Mouse (Mus musculus) regulatory T cell (primary cell): ENCODE results near the gene Drap1.

Source experiments
- in situ Hi-C: fragments of 300-600 bp; cut with MboI, MseI; formaldehyde crosslinking; loops from one replicate; pipeline ENCODE4 v1.15.1; 2025; ENCODE audit warnings: high pct_unique_total_duplicates

The Drap1 gene

DNA sequence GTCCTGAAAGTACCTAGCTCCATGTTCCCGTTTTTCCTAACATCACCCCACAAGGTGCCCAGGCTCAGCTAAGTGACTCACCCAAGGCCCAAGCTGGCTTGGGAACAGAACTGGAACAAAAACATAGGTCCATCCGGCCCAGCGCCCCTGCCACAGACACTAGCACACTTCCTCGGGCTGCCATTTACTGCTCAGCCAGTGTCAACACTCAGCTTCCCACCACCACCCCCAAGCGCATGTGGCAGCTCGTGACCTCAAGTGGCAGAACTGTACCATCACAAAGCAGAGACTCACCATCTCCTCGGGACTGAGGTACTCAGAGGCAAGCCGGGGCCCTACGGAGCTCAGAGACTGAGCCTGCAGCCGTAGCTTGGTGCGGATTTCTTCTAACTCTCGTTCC, 41.5 kb downstream of the Drap1 start:
- in situ Hi-C loops, result no loop called here

DNA sequence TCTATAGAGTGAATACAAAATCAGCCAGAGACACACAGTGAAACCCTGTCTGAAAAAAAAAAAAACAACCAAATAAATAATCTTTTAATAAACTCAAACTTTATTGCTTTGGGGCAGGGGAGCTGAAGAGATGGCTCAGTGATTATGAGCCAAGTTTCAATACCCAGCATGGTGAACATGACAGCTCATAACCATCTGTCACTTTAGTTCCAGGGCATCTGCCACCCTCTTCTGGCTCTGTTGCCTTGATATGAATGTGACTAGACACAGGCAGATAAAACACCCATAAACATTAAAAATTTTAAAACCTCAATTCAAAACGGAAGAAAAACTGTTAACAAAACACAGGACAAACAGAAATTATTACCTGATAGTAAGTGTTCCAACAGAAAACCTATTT, 47.3 kb downstream of the Drap1 start:
- in situ Hi-C loops, result no loop called here

DNA sequence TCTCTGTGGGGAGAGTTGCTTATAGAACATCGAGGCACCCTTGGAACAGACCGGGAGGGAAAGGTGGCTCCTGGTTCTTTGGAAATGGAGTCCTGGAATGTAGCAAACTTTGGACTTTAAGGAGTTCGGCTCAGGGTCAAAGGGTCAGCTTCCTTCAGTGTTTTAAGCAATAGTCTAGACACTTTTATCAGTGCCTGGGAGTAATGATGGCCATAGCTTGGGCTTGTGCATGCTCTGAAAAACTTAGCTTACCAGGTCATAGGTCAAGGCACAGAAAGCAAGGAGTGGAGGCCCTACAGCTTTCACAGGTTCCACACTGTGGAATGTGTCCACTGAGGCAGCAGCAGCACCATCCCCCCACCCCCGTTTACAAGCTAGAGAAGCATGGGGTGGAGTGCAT, 50.0 kb downstream of the Drap1 start:
- in situ Hi-C loops, result no loop called here

DNA sequence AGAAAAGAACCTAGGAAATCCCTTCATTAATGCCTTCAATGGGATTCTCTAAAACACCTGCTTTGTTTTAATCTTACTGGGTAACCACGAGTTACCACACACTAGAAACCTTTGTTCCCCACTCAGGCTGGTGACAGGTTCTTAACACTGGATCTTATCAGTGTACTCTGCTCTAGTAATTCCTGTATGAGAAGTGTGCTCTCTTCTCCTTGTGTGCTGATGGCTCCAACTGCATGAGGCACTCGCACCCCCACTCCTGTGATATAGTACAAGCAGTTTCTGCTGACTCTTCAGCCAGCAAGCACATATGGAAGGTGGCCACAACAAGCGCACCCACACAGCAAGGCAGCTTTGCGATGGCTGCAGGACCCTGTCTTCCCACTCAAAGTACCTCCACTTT, 50.6 kb downstream of the Drap1 start:
- in situ Hi-C loops, result no loop called here
